Mouse (Mus musculus): ENCODE results near the gene Acadvl. TPM values are rescaled to one million over a fixed set of nuclear protein-coding genes. Genes with fewer than 3 reads are reported as not detected.

Acadvl gene
- polyA plus RNA-seq, 1 experiment from 2014 or later = 52.9 TPM

GRCm38 (mm10) chr11:70049366-70049765, 34.2 kb upstream of the Acadvl start:
- Histone ChIP-seq H3K9ac (ENCODE audit: low read length) (no peak overlapping the region), H3K36me3 (ENCODE audit: control insufficient read depth, insufficient read depth, low read length) (peaks cover under 1% of the 10 kb centered on the region), H3K4me2 (ENCODE audit: low read depth, severe bottlenecking) (no peak overlapping the region), H3K4me1 (ENCODE audit: control insufficient read depth, insufficient read depth, low read length) (no peaks in the 10 kb centered on the region), H3K9me3 (ENCODE audit: control insufficient read depth, low read length) (no peaks in the 10 kb centered on the region), H3K27ac (replicated peaks; ENCODE audit: low read depth, low read length) (no peak overlapping the region), H3K27me3 (ENCODE audit: control insufficient read depth, insufficient read depth, low read length) (no peaks in the 10 kb centered on the region), H3K4me3 (ENCODE audit: low read depth, low read length) (no peak overlapping the region)
- DNase-seq (ENCODE audit: low spot score) (no peak), ATAC-seq (ENCODE audit: insufficient number of reproducible peaks, low FRiP score, low TSS enrichment, low read depth) (no peak)
- 60% methylated on average over 6 of the region's 6 CpGs for WGBS

GRCm38 (mm10) chr11:70045435-70045834, 30.2 kb upstream of the Acadvl start:
- ATAC-seq (ENCODE audit: insufficient number of reproducible peaks, low FRiP score, low TSS enrichment, low read depth) (no peak), DNase-seq (ENCODE audit: low spot score) (no peak)
- WGBS = 41% methylated on average over 9 of the region's 9 CpGs
- Histone ChIP-seq H3K27ac (replicated peaks; ENCODE audit: low read depth, low read length) (no peak overlapping the region), H3K4me2 (ENCODE audit: low read depth, severe bottlenecking) (no peak overlapping the region), H3K9ac (ENCODE audit: low read length) (no peak overlapping the region), H3K9me3 (ENCODE audit: control insufficient read depth, low read length) (no peaks in the 10 kb centered on the region), H3K27me3 (ENCODE audit: control insufficient read depth, insufficient read depth, low read length) (no peaks in the 10 kb centered on the region), H3K36me3 (ENCODE audit: control insufficient read depth, insufficient read depth, low read length) (peaks cover 6% of the 10 kb centered on the region), H3K4me1 (ENCODE audit: control insufficient read depth, insufficient read depth, low read length) (no peaks in the 10 kb centered on the region), H3K4me3 (ENCODE audit: low read depth, low read length) (no peak overlapping the region)

GRCm38 (mm10) chr11:70043665-70044064, 28.5 kb upstream of the Acadvl start:
- H3K27ac ChIP-seq (replicated peaks; ENCODE audit: low read depth, low read length) = no peak overlapping the region

GRCm38 (mm10) chr11:70042309-70043085, 27.3 kb upstream of the Acadvl start:
- no peak for ATAC-seq (ENCODE audit: insufficient number of reproducible peaks, low FRiP score, low TSS enrichment, low read depth)
- Histone ChIP-seq H3K9ac (ENCODE audit: low read length) (no peak overlapping the region), H3K27ac (replicated peaks; ENCODE audit: low read depth, low read length) (no peak overlapping the region)

More at GRCm38 (mm10) chr11:70043665-70044064, 28.5 kb upstream of the Acadvl start:
- no peak overlapping the region for H3K9ac ChIP-seq (ENCODE audit: low read length)
- H3K27me3 ChIP-seq (ENCODE audit: control insufficient read depth, insufficient read depth, low read length) = no peaks in the 10 kb centered on the region
- H3K4me1 ChIP-seq (ENCODE audit: control insufficient read depth, insufficient read depth, low read length) = no peaks in the 10 kb centered on the region
- no peak for DNase-seq (ENCODE audit: low spot score)
- H3K9me3 ChIP-seq (ENCODE audit: control insufficient read depth, low read length) = no peaks in the 10 kb centered on the region
- ATAC-seq (ENCODE audit: insufficient number of reproducible peaks, low FRiP score, low TSS enrichment, low read depth) = no peak
- H3K4me3 ChIP-seq (ENCODE audit: low read depth, low read length) = no peak overlapping the region
- H3K4me2 ChIP-seq (ENCODE audit: low read depth, severe bottlenecking) = no peak overlapping the region
- 83% methylated on average over 7 of the region's 7 CpGs for WGBS
- H3K36me3 ChIP-seq (ENCODE audit: control insufficient read depth, insufficient read depth, low read length) = peaks cover 6% of the 10 kb centered on the region

GRCm38 (mm10) chr11:70040184-70040583, 25.0 kb upstream of the Acadvl start:
- WGBS = 88% methylated on average over 7 of the region's 7 CpGs
- H3K27ac ChIP-seq (replicated peaks; ENCODE audit: low read depth, low read length) = no peak overlapping the region
- no peaks in the 10 kb centered on the region for H3K27me3 ChIP-seq (ENCODE audit: control insufficient read depth, insufficient read depth, low read length)
- ATAC-seq (ENCODE audit: insufficient number of reproducible peaks, low FRiP score, low TSS enrichment, low read depth) = no peak
- H3K36me3 ChIP-seq (ENCODE audit: control insufficient read depth, insufficient read depth, low read length) = peaks cover 6% of the 10 kb centered on the region
- no peaks in the 10 kb centered on the region for H3K4me1 ChIP-seq (ENCODE audit: control insufficient read depth, insufficient read depth, low read length)
- no peak for DNase-seq (ENCODE audit: low spot score)
- no peaks in the 10 kb centered on the region for H3K9me3 ChIP-seq (ENCODE audit: control insufficient read depth, low read length)
- H3K4me2 ChIP-seq (ENCODE audit: low read depth, severe bottlenecking) = no peak overlapping the region
- no peak overlapping the region for H3K9ac ChIP-seq (ENCODE audit: low read length)
- H3K4me3 ChIP-seq (ENCODE audit: low read depth, low read length) = no peak overlapping the region

More at GRCm38 (mm10) chr11:70042309-70043085, 27.3 kb upstream of the Acadvl start:
- no peak overlapping the region for H3K4me3 ChIP-seq (ENCODE audit: low read depth, low read length)
- no peaks in the 10 kb centered on the region for H3K27me3 ChIP-seq (ENCODE audit: control insufficient read depth, insufficient read depth, low read length)
- H3K36me3 ChIP-seq (ENCODE audit: control insufficient read depth, insufficient read depth, low read length) = peaks cover 6% of the 10 kb centered on the region
- no peak for DNase-seq (ENCODE audit: low spot score)
- no peaks in the 10 kb centered on the region for H3K4me1 ChIP-seq (ENCODE audit: control insufficient read depth, insufficient read depth, low read length)
- WGBS = 88% methylated on average over 23 of the region's 23 CpGs
- no peaks in the 10 kb centered on the region for H3K9me3 ChIP-seq (ENCODE audit: control insufficient read depth, low read length)
- H3K4me2 ChIP-seq (ENCODE audit: low read depth, severe bottlenecking) = no peak overlapping the region

GRCm38 (mm10) chr11:70039631-70040030, 24.4 kb upstream of the Acadvl start:
- ATAC-seq (ENCODE audit: insufficient number of reproducible peaks, low FRiP score, low TSS enrichment, low read depth) = no peak
- whole genome bisulfite sequencing = 86% methylated on average over 10 of the region's 10 CpGs
- DNase-seq (ENCODE audit: low spot score) = no peak
- H3K4me2 ChIP-seq (ENCODE audit: low read depth, severe bottlenecking) = no peak overlapping the region
- H3K27ac ChIP-seq (replicated peaks; ENCODE audit: low read depth, low read length) = no peak overlapping the region
- H3K9ac ChIP-seq (ENCODE audit: low read length) = no peak overlapping the region
- no peaks in the 10 kb centered on the region for H3K4me1 ChIP-seq (ENCODE audit: control insufficient read depth, insufficient read depth, low read length)
- H3K9me3 ChIP-seq (ENCODE audit: control insufficient read depth, low read length) = no peaks in the 10 kb centered on the region
- H3K27me3 ChIP-seq (ENCODE audit: control insufficient read depth, insufficient read depth, low read length) = no peaks in the 10 kb centered on the region
- peaks cover 6% of the 10 kb centered on the region for H3K36me3 ChIP-seq (ENCODE audit: control insufficient read depth, insufficient read depth, low read length)
- H3K4me3 ChIP-seq (ENCODE audit: low read depth, low read length) = no peak overlapping the region

- 72% methylated on average over 7 of the region's 7 CpGs for WGBS
- Histone ChIP-seq H3K36me3 (ENCODE audit: control insufficient read depth, insufficient read depth, low read length) (no peaks in the 10 kb centered on the region; the same call in 1 of the 2 replicates), H3K4me2 (ENCODE audit: low read depth, severe bottlenecking) (no peak overlapping the region), H3K9ac (ENCODE audit: low read length) (no peak overlapping the region), H3K9me3 (ENCODE audit: control insufficient read depth, low read length) (no peaks in the 10 kb centered on the region), H3K4me3 (ENCODE audit: low read depth, low read length) (no peak overlapping the region), H3K27ac (replicated peaks; ENCODE audit: low read depth, low read length) (no peak overlapping the region), H3K27me3 (ENCODE audit: control insufficient read depth, insufficient read depth, low read length) (no peaks in the 10 kb centered on the region), H3K4me1 (ENCODE audit: control insufficient read depth, insufficient read depth, low read length) (no peaks in the 10 kb centered on the region)
- DNase-seq (ENCODE audit: low spot score) (no peak), ATAC-seq (ENCODE audit: insufficient number of reproducible peaks, low FRiP score, low TSS enrichment, low read depth) (no peak)
Observed at GRCm38 (mm10) chr11:70038174-70038573, 23.0 kb upstream of the Acadvl start.

- Histone ChIP-seq H3K9me3 (ENCODE audit: control insufficient read depth, low read length) (no peaks in the 10 kb centered on the region), H3K27ac (replicated peaks; ENCODE audit: low read depth, low read length) (no peak overlapping the region), H3K36me3 (ENCODE audit: control insufficient read depth, insufficient read depth, low read length) (peaks cover 12% of the 10 kb centered on the region), H3K27me3 (ENCODE audit: control insufficient read depth, insufficient read depth, low read length) (no peaks in the 10 kb centered on the region), H3K4me1 (ENCODE audit: control insufficient read depth, insufficient read depth, low read length) (peaks cover 38% of the 10 kb centered on the region), H3K4me3 (ENCODE audit: low read depth, low read length) (no peak overlapping the region), H3K9ac (ENCODE audit: low read length) (no peak overlapping the region), H3K4me2 (ENCODE audit: low read depth, severe bottlenecking) (no peak overlapping the region)
- no peak for ATAC-seq (ENCODE audit: insufficient number of reproducible peaks, low FRiP score, low TSS enrichment, low read depth)
- 97% methylated on average over 11 of the region's 11 CpGs for WGBS
- DNase-seq (ENCODE audit: low spot score) = no peak
Observed at GRCm38 (mm10) chr11:70031321-70031670, 16.1 kb upstream of the Acadvl start.
